Mouse (Mus musculus) gastrocnemius, adult 2 months (tissue): ENCODE data around the gene Ccdc124. TPM values are rescaled to one million over a fixed set of nuclear protein-coding genes. Genes with fewer than 3 reads are reported as not detected.
"Not testable (repeated sequence)": the region's sequence is repeated elsewhere in the genome, so short reads cannot be mapped to it uniquely, and the experiment has no call there.

Experiments used
- DNase-seq: peaks from one replicate; pipeline ENCODE4 v3.0.0; 2022
- H3K27ac ChIP-seq: fragments of 200-600 bp; 2 replicates; pipeline ENCODE4 v1.8.1; 2022; ENCODE audit warnings: mild to moderate bottlenecking
- H3K4me3 ChIP-seq: fragments of 200-600 bp; 2 replicates; pipeline ENCODE4 v1.8.1; 2022; ENCODE audit warnings: mild to moderate bottlenecking, moderate library complexity
- CTCF ChIP-seq: fragments of 200-600 bp; IDR thresholded peaks from 2 replicates; pipeline ENCODE4 v1.8.1; 2022; ENCODE audit warnings: antibody characterized with exemption, mild to moderate bottlenecking, moderate library complexity
- intact Hi-C: fragments of 180-260 bp; cut with DNase I; formaldehyde crosslinking; loops from one replicate; pipeline ENCODE4 v1.15.1; 2025
- total RNA-seq, 2 experiments: library from RNA; stranded (reverse); gene quantifications; 2 replicates each; pipeline ENCODE4 v1.2.3; 2021

The Ccdc124 gene
- total RNA-seq, 2 experiments from 2014 or later, result 65.6 to 73.1 TPM

GRCm38 (mm10) chr8:70836666-70837065 is 37.1 kb downstream of the Ccdc124 start:
- intact Hi-C loops, result no loop called here
- peak overlapping the region; percentile 94 for H3K27ac ChIP-seq
- DNase-seq, result peak; percentile 75
- no peak for TF ChIP-seq CTCF
- peak overlapping the region; percentile 95 for H3K4me3 ChIP-seq

DNA sequence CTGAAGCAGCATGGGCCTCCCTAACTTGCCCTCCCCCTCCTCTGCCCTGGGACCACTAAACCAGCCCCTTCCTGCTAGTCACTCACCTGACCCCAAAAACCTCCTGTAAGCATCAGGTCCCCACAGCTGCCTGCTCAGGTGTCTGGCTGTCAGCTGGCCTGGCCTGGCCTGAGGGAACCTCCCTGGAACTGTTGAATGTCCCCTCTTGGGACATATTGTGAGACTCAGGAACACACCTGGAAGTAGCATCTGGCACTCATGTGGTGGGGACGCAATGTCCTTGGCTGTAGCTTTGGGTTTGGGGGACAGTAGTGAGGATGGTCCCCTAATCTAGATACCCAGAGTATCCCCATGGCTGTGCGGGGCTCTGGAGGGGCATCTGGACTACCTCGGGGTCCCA is 39.7 kb downstream of the Ccdc124 start:
- intact Hi-C loops, result no loop called here
- Histone ChIP-seq H3K4me3 (peak overlapping the region; percentile 53), H3K27ac (peak overlapping the region; percentile 94)
- no peak for TF ChIP-seq CTCF
- peak; percentile 82 for DNase-seq

GRCm38 (mm10) chr8:70833520-70833919 is 40.2 kb downstream of the Ccdc124 start:
- intact Hi-C loops, result no loop called here
- H3K4me3 ChIP-seq, result peak overlapping the region; percentile 53
- TF ChIP-seq CTCF, result no peak
- peak overlapping the region; percentile 94 for H3K27ac ChIP-seq
- peak; percentile 97 for DNase-seq

DNA sequence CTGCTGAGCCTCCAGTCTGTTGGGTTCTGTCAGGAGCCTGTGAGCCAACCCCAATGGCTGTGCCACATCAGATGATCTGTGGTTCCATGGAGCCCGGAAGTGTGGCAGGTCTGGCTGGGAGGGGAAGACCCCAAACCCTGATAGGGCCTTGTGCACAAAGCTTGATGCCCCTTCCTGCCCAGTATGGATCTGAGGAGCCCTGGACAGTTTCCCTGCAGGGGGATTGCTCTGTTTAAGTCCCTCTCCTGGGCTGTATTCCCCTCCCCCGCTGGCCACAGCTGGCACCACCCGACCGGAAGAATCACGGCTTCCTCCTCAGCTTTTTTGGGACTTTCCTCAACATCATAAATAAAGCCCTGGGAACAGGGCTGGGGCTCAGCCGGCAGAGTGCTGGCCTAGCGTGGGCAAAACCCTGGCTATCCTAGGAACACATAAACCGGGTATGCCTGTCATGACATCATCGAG is 40.7 kb downstream of the Ccdc124 start:
- no peak for TF ChIP-seq CTCF
- Histone ChIP-seq H3K27ac (peak overlapping the region; percentile 94), H3K4me3 (peak overlapping the region; percentile 53)
- peak; percentile 57 for DNase-seq
- intact Hi-C loops, result no loop called here

DNA sequence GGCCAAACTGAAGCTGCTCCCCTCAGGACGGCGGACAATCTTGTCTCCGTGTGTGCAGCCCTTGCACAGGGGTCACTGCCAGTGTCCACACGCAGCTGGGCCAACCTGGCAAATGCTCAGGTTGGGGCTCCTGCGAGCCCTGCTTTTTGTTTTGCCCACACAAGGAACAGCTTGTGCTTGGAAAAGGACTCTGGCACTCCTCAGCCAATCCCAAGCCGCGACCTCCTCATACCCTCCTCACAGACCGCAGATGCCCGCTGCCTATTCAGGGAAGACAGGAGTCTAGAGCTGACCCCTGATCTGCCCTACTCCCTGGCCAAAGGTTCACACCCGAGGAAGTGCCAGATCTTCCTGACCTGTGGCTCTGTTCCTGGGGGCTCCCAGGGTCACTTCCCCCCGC is 41.4 kb downstream of the Ccdc124 start:
- Histone ChIP-seq H3K4me3 (no peak overlapping the region; the same call in 1 of the 2 replicates), H3K27ac (peak overlapping the region; percentile 94)
- TF ChIP-seq CTCF, result no peak
- peak; percentile 83 for DNase-seq
- intact Hi-C loops, result no loop called here

- H3K27ac ChIP-seq, result peak overlapping the region; percentile 94
- no peak overlapping the region for H3K4me3 ChIP-seq
- no peak for TF ChIP-seq CTCF
- DNase-seq, result peak; percentile 90
- intact Hi-C loops, result no loop called here
Measured at GRCm38 (mm10) chr8:70831517-70831916, 42.2 kb downstream of the Ccdc124 start.

DNA sequence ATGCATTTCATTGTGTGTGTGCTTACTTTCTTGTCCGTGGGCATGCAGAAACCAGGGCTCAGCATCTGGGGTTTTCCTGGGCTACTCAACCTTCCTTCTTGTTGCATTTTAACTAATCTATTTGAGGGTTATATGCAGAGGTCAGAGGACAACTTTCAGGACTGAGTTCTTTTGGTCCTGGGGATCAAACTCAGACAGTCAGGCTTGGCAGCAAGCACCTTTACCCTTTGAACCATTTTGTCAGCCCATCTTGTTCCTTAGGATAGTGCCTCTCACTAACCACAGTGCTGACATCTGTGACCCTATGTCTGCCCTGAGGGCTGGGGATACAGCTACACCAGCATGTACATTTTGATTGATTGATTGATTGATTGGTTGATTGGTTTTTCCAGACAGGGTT is 45.9 kb downstream of the Ccdc124 start:
- TF ChIP-seq CTCF, result no peak

GRCm38 (mm10) chr8:70827010-70827409 is 46.7 kb downstream of the Ccdc124 start:
- TF ChIP-seq CTCF, result peak; percentile 35
- DNase-seq, result no peak
- Histone ChIP-seq H3K27ac (peak overlapping the region; percentile 84), H3K4me3 (no peak overlapping the region)
- intact Hi-C loops, result no loop called here

More for the DNA sequence above, 45.9 kb downstream of the Ccdc124 start:
- intact Hi-C loops, result no loop called here
- Histone ChIP-seq H3K27ac (no peak overlapping the region), H3K4me3 (no peak overlapping the region)
- DNase-seq, result no peak

DNA sequence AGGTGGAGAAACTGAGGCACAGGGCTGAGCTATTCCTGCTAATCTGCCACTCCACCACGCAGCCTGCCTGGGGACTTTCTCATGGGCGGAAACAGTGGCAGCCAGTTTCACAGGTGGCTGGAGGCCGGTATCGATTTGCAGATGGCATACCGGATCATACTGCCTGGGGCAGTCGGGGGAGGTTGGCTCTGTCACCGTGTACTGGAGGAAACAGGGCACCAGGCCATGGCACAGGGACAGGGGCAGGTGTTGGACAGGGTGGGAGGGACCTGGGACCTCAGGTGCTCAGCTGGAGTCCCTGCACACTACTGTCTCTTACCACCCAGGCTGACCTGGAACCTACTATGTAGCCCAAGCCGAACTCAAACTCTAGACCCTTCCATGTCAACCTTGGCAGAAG is 47.9 kb downstream of the Ccdc124 start:
- intact Hi-C loops, result no loop called here
- TF ChIP-seq CTCF, result no peak
- H3K4me3 ChIP-seq, result no peak overlapping the region
- peak overlapping the region; percentile 84 for H3K27ac ChIP-seq
- DNase-seq, result peak; percentile 79

- intact Hi-C loops, result no loop called here
Measured at GRCm38 (mm10) chr8:70823802-70824201, 49.9 kb downstream of the Ccdc124 start.

GRCm38 (mm10) chr8:70822594-70822993 is 51.1 kb downstream of the Ccdc124 start:
- intact Hi-C loops, result not testable (repeated sequence)

More at GRCm38 (mm10) chr8:70823802-70824201, 49.9 kb downstream of the Ccdc124 start:
- no peak for TF ChIP-seq CTCF
- peak overlapping the region; percentile 84 for H3K27ac ChIP-seq
- H3K4me3 ChIP-seq, result peak overlapping the region; percentile 46
- DNase-seq, result peak; percentile 59

DNA sequence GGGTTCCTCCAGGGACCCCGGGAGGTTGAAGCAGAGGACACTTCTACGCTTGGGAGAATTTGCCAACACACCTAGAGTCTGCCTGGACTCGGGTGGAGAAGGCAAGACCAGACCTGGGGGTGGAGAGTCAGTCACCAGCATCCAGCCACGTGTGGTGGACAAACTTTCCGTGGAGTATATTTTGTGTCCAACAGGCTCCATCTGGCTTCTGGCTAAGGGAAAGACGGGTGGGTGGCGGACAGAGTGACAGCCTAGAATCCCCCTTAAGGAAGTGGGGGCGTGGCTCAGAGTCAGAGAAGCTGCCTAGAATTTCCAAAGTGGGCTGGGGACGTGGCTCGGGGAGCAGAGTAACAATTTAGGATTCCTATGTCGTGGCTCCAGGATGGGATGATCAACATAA is 51.7 kb downstream of the Ccdc124 start:
- Histone ChIP-seq H3K27ac (peak overlapping the region; percentile 49), H3K4me3 (no peak overlapping the region; the same call in 1 of the 2 replicates)
- intact Hi-C loops, result loop anchor here (1.0 to 2.0 kb wide), 2 partner anchors 19 to 47 kb away; no protein-coding TSS in a partner anchor
- TF ChIP-seq CTCF, result no peak
- no peak for DNase-seq

More at GRCm38 (mm10) chr8:70822594-70822993, 51.1 kb downstream of the Ccdc124 start:
- peak overlapping the region; percentile 84 for H3K27ac ChIP-seq
- not testable (repeated sequence) for DNase-seq, H3K4me3 ChIP-seq

DNA sequence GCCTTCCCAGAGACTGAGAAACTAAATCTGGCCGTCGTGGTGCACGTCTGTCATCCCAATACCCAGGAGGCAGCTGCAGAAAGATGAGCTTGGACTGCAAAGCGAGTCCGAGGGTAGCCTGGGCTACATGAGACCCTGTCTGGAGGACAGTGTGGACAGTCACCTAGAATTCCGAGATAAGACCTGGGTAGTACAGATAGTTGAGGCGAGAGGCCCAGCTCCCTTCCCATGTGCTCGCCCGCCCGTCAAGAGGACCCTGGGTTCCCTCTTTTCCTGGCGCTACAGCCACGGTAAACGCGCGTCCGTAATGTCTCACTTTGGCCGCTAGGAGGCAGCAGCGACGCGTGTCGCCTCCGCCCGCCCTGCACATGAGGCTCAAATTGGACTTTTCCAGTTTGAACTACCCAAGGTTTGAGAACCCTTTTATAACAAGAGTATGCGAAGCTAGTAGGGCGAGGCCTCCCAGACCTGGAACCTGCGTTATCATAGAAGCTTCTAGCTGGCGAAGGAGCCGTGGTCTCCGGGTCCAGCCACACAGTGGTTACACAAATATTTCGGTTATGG is 52.3 kb downstream of the Ccdc124 start:
- peak overlapping the region; percentile 49 for H3K27ac ChIP-seq
- intact Hi-C loops, result loop anchor here (1.0 to 2.0 kb wide), 2 partner anchors 20 to 47 kb away; no protein-coding TSS in a partner anchor
- H3K4me3 ChIP-seq, result no peak overlapping the region; the same call in 1 of the 2 replicates
- peak; percentile 81 for DNase-seq
- peak; percentile 97 for TF ChIP-seq CTCF
